Mouse (Mus musculus): ENCODE results near the gene Dvl1. TPM values are rescaled to one million over a fixed set of nuclear protein-coding genes. Genes with fewer than 3 reads are reported as not detected.
A peak's percentile ranks its signal among the peaks of the same experiment; 100 is the strongest.

The Dvl1 gene
- polyA plus RNA-seq (2015; fragmentation: Nextera tagmentation; extraction: Ambion mirVana) = 8.6 and 14.6 TPM in 2 replicates

DNA sequence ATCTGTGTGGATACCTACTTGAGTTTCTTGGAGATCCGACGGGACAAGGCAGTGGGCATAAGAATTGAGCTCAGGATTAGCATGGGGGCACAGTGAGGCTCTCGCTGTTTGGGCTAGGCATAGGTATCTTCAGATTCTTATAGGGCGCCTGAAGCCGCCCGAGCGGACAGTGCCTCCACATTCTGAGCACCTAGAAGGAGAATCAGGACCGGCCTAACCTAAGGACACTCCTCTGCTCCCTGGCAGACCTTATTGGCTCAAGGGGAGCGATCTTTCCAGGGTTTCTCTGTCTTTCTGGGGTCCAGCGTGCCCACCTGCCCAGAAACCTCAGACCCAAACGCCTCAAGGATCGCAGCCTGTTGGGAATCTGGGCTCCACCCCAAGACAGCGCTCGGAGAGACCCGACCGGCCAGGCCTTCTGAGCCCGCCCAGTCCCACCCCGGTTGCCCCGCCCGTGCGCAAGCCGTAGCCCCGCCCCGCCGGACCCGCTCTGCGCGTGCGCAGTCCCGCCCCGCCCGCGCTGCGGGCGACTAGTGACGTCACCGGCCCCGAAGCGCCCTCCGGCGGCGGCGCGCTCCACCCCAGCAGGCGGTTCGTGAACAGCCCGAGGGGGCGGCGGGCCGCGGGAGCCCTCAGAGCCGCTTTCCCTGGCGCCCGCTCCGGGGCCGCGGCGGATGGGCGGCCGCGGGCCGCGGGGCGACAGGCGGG lies at the start of gene Dvl1:
Gene Dvl1 (plus strand): TSS at position 532 of the 708 bp plus-strand sequence.
- 2% methylated on average over 64 of the region's 65 CpGs for WGBS
- ATAC-seq (ENCODE audit: low read depth) = peak; percentile 89
- Histone ChIP-seq H3K4me2 (peak within 1 kb of the TSS; percentile 88), H3K27ac (replicated peaks) (peak within 1 kb of the TSS; percentile 84), H3K9me3 (no peaks in the 10 kb centered on the region), H3K36me3 (peaks cover 3% of the 10 kb centered on the region; the same call in 1 of the 2 replicates), H3K4me1 (replicated peaks) (peaks cover 50% of the 10 kb centered on the region), H3K9ac (peak within 1 kb of the TSS; percentile 88), H3K27me3 (peaks cover 7% of the 10 kb centered on the region; the same call in 1 of the 2 replicates), H3K4me3 (peak within 1 kb of the TSS; percentile 89)

DNA sequence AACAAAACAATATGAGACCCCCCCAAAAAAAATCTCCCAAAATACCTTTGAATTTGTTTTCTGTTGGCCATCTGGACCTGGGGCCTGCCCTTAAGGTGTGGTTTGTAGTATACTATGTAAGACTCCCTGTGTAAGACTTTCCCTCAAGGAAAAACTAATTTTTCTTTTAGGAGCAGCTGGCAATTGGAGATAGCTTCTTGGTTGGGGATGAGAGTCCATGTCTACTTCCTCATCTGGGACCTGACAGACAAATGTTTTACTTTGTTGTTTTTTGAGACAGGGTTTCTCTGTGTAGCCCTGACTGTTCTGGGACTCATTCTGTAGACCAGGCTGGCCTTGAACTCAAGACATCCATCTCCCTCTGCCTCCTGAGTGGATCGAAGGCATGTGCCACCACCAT lies 45.1 kb upstream of the Dvl1 start:
- Histone ChIP-seq H3K36me3 (peaks cover 13% of the 10 kb centered on the region), H3K27ac (replicated peaks) (no peak overlapping the region), H3K4me2 (no peak overlapping the region), H3K9ac (no peak overlapping the region), H3K4me1 (replicated peaks) (peaks cover 25% of the 10 kb centered on the region), H3K27me3 (no peaks in the 10 kb centered on the region), H3K9me3 (no peaks in the 10 kb centered on the region), H3K4me3 (no peak overlapping the region)
- ATAC-seq (ENCODE audit: low read depth) = no peak
- WGBS = 93% methylated on average over 1 of the region's 1 CpGs

- Histone ChIP-seq H3K27me3 (no peaks in the 10 kb centered on the region), H3K27ac (replicated peaks) (peak within 1 kb of the TSS; percentile 70), H3K36me3 (peaks cover 18% of the 10 kb centered on the region), H3K4me3 (peak within 1 kb of the TSS; percentile 70), H3K9ac (peak within 1 kb of the TSS; percentile 81), H3K4me1 (replicated peaks) (peaks cover 25% of the 10 kb centered on the region), H3K4me2 (peak within 1 kb of the TSS; percentile 80), H3K9me3 (no peaks in the 10 kb centered on the region)
- no peak; the same call in 1 of the 2 replicates for ATAC-seq (ENCODE audit: low read depth)
- 18% methylated on average over 12 of the region's 12 CpGs for WGBS
These were observed 44.4 kb upstream of the Dvl1 start, which contains the start of gene Mrpl20 for GRCm38 (mm10) chr4:155802741-155803339. Mrpl20 (plus strand) TSS chr4:155802878.

GRCm38 (mm10) chr4:155803340-155804041 lies 43.7 kb upstream of the Dvl1 start:
- peaks cover 25% of the 10 kb centered on the region for H3K4me1 ChIP-seq (replicated peaks)
- no peaks in the 10 kb centered on the region for H3K27me3 ChIP-seq
- H3K36me3 ChIP-seq = peaks cover 25% of the 10 kb centered on the region
- peak overlapping the region; percentile 70 for H3K27ac ChIP-seq (replicated peaks)
- no peaks in the 10 kb centered on the region for H3K9me3 ChIP-seq
- H3K9ac ChIP-seq = peak overlapping the region; percentile 81
- peak overlapping the region; percentile 80 for H3K4me2 ChIP-seq
- peak; percentile 96 for ATAC-seq (ENCODE audit: low read depth)
- H3K4me3 ChIP-seq = peak overlapping the region; percentile 70
- under 1% methylated on average over 58 of the region's 58 CpGs for WGBS

GRCm38 (mm10) chr4:155807841-155808240 lies 39.4 kb upstream of the Dvl1 start:
- Histone ChIP-seq H3K4me1 (replicated peaks) (peaks cover 32% of the 10 kb centered on the region), H3K27ac (replicated peaks) (no peak overlapping the region), H3K9ac (no peak overlapping the region), H3K4me2 (no peak overlapping the region), H3K4me3 (no peak overlapping the region), H3K9me3 (no peaks in the 10 kb centered on the region), H3K36me3 (peaks cover 50% of the 10 kb centered on the region), H3K27me3 (no peaks in the 10 kb centered on the region)
- ATAC-seq (ENCODE audit: low read depth) = no peak
- 90% methylated on average over 3 of the region's 3 CpGs for WGBS

- Histone ChIP-seq H3K4me1 (replicated peaks) (peaks cover 29% of the 10 kb centered on the region), H3K9me3 (no peaks in the 10 kb centered on the region), H3K36me3 (peaks cover 67% of the 10 kb centered on the region), H3K27me3 (no peaks in the 10 kb centered on the region), H3K9ac (peak within 1 kb of the TSS; percentile 99), H3K4me2 (peak within 1 kb of the TSS; percentile 95), H3K4me3 (peak within 1 kb of the TSS; percentile 100), H3K27ac (replicated peaks) (peak within 1 kb of the TSS; percentile 92)
- 2% methylated on average over 60 of the region's 60 CpGs for WGBS
- peak; percentile 99 for ATAC-seq (ENCODE audit: low read depth)
These were observed 35.1 kb upstream of the Dvl1 start, which contains the start of gene Ccnl2 for GRCm38 (mm10) chr4:155811929-155812664. Ccnl2 (plus strand) TSS chr4:155812489.

DNA sequence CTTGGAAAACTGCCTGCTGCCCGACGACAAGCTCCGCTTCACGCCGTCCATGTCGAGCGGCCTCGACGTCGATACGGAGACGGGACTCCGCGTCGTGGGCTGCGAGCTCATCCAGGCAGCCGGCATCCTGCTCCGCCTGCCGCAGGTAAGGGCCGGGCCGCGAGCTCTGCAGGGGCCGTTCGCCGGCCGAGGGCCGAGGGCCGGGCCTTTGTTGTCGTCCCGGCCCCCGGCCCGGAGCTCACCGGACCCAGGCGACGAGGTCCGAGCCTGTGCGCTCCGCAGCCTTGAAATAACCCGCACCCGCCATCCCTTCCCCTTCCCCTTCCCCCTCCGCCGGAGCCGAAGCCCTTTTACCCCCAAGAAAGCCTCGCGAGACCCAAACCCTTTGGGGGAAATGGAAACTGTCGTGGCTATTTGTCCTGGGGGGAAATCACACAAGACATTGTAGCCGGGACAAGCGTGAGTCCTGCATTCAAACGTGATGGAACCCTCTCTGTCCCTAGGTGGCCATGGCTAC lies 34.5 kb upstream of the Dvl1 start:
- Histone ChIP-seq H3K4me2 (peak overlapping the region; percentile 95), H3K9ac (peak overlapping the region; percentile 99), H3K9me3 (no peaks in the 10 kb centered on the region), H3K4me1 (replicated peaks) (peaks cover 29% of the 10 kb centered on the region), H3K27me3 (no peaks in the 10 kb centered on the region), H3K27ac (replicated peaks) (peak overlapping the region; percentile 92), H3K4me3 (peak overlapping the region; percentile 100), H3K36me3 (peaks cover 68% of the 10 kb centered on the region)
- WGBS = under 1% methylated on average over 49 of the region's 49 CpGs
- peak; percentile 55 for ATAC-seq (ENCODE audit: low read depth)

DNA sequence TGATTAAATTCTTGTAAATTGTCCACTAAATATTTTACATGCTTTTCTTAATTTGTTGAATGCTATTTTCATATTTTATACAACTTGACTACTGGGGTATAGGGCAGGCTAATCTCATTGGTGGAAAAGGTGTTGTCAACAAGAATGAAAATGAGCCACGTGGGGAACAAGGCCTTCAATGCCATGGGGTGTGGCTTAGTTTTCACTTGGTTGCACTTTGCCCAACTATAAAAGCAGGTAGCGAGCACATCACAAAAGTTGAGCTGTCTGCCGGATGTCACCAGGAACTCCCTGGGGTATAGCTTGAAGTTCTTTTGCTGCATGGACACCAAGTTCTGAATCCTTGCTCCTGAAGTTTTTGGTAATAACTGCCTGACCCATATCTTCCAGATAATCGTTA lies 29.7 kb upstream of the Dvl1 start:
- H3K9ac ChIP-seq = no peak overlapping the region

DNA sequence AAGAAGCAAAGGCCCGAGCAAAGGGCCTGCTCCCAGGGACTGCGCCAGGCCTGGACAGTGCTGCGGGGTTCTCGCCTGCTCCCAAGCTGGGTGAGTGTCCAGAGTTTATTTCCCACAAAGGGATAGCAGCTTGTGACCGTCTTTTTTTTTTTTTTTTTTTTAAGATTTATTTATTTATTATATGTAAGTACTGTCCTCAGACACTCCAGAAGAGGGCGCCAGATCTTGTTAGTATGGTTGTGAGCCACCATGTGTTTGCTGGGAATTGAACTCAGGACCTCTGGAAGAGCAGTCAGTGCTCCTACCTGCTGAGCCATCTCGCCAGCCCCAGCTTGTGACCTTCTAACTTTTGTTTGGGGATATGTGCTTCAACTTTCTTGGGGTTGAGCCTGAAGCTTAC lies 26.2 kb upstream of the Dvl1 start:
- peaks cover 95% of the 10 kb centered on the region for H3K36me3 ChIP-seq
- H3K27ac ChIP-seq (replicated peaks) = no peak overlapping the region
- H3K9me3 ChIP-seq = no peaks in the 10 kb centered on the region
- H3K9ac ChIP-seq = no peak overlapping the region
- no peak overlapping the region for H3K4me2 ChIP-seq
- H3K4me1 ChIP-seq (replicated peaks) = no peaks in the 10 kb centered on the region
- 84% methylated on average over 7 of the region's 7 CpGs for WGBS
- no peaks in the 10 kb centered on the region for H3K27me3 ChIP-seq
- no peak for ATAC-seq (ENCODE audit: low read depth)
- H3K4me3 ChIP-seq = no peak overlapping the region

More for the DNA sequence above, 29.7 kb upstream of the Dvl1 start:
- H3K4me2 ChIP-seq = no peak overlapping the region
- no peak for ATAC-seq (ENCODE audit: low read depth)
- 79% methylated on average over 4 of the region's 4 CpGs for WGBS
- no peak overlapping the region for H3K4me3 ChIP-seq
- peaks cover 83% of the 10 kb centered on the region for H3K36me3 ChIP-seq
- H3K27ac ChIP-seq (replicated peaks) = no peak overlapping the region
- peaks cover 20% of the 10 kb centered on the region for H3K4me1 ChIP-seq (replicated peaks)
- H3K27me3 ChIP-seq = no peaks in the 10 kb centered on the region
- H3K9me3 ChIP-seq = no peaks in the 10 kb centered on the region

DNA sequence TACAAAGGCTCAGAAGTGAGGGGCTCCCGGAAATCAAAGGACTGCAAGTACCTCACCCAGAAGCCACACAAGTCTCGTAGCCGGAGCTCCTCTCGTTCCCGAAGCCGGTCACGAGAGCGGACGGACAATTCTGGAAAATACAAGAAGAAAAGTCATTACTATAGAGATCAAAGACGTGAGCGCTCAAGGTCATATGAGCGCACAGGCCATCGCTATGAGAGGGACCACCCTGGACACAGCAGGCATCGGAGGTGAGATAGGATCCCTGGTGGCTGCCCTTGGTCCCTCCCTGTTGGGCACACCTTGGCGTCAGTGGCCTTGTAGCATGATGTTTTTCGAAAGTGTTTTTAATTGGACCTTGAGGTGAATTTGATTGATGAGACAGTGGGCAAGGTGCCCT lies 23.8 kb upstream of the Dvl1 start:
- WGBS = 94% methylated on average over 16 of the region's 16 CpGs
- ATAC-seq (ENCODE audit: low read depth) = no peak

GRCm38 (mm10) chr4:155829866-155830265 lies 17.3 kb upstream of the Dvl1 start:
- H3K36me3 ChIP-seq = peaks cover 43% of the 10 kb centered on the region
- H3K27me3 ChIP-seq = no peaks in the 10 kb centered on the region
- H3K4me1 ChIP-seq (replicated peaks) = peaks cover 33% of the 10 kb centered on the region
- no peak overlapping the region for H3K4me2 ChIP-seq
- H3K4me3 ChIP-seq = no peak overlapping the region
- H3K9me3 ChIP-seq = no peaks in the 10 kb centered on the region
- 94% methylated on average over 4 of the region's 4 CpGs for WGBS
- no peak overlapping the region for H3K9ac ChIP-seq
- H3K27ac ChIP-seq (replicated peaks) = no peak overlapping the region
- ATAC-seq (ENCODE audit: low read depth) = no peak

More for the DNA sequence above, 23.8 kb upstream of the Dvl1 start:
- H3K36me3 ChIP-seq = peaks cover 94% of the 10 kb centered on the region
- no peaks in the 10 kb centered on the region for H3K4me1 ChIP-seq (replicated peaks)
- no peak overlapping the region for H3K4me3 ChIP-seq
- H3K9me3 ChIP-seq = no peaks in the 10 kb centered on the region
- no peak overlapping the region for H3K9ac ChIP-seq
- no peak overlapping the region for H3K27ac ChIP-seq (replicated peaks)
- no peak overlapping the region for H3K4me2 ChIP-seq
- H3K27me3 ChIP-seq = no peaks in the 10 kb centered on the region

Measured in neural tube, embryonic 13.5 days (tissue).